Mouse (Mus musculus): ENCODE results near the gene Rfc5. TPM values are rescaled to one million over a fixed set of nuclear protein-coding genes. Genes with fewer than 3 reads are reported as not detected.
"Not testable (repeated sequence)": the region's sequence is repeated elsewhere in the genome, so short reads cannot be mapped to it uniquely, and the experiment has no call there.

Rfc5 gene
- polyA plus RNA-seq (2016; fragmentation: Nextera tagmentation; extraction: Ambion mirVana) = 127 and 151 TPM in 2 replicates

GRCm38 (mm10) chr5:117388877-117389276, at the start of gene Rfc5:
Gene Rfc5, minus strand, starts transcription at chr5:117389047.
- Histone ChIP-seq H3K27me3 (ENCODE audit: low read depth, poor library complexity, severe bottlenecking) (no peaks in the 10 kb centered on the region), H3K4me1 (peaks cover 22% of the 10 kb centered on the region), H3K36me3 (peaks cover 31% of the 10 kb centered on the region), H3K9me3 (replicated peaks) (peaks cover 24% of the 10 kb centered on the region), H3K27ac (replicated peaks) (peak within 1 kb of the TSS; percentile 98), H3K4me3 (peak within 1 kb of the TSS; percentile 85)
- peak; percentile 98 for DNase-seq (ENCODE audit: low spot score)
- WGBS = under 1% methylated on average over 44 of the region's 44 CpGs

- not testable (repeated sequence) for H3K27me3 ChIP-seq (ENCODE audit: low read depth, poor library complexity, severe bottlenecking); DNase-seq (ENCODE audit: low spot score); H3K9me3 ChIP-seq (replicated peaks); H3K4me1 ChIP-seq; H3K36me3 ChIP-seq; H3K4me3 ChIP-seq; H3K27ac ChIP-seq (replicated peaks)
- 93% methylated on average over 7 of the region's 7 CpGs for WGBS
Measured at GRCm38 (mm10) chr5:117433501-117433900, 44.7 kb upstream of the Rfc5 start.

GRCm38 (mm10) chr5:117417442-117417841, 28.6 kb upstream of the Rfc5 start:
- no peak for DNase-seq (ENCODE audit: low spot score)
- Histone ChIP-seq H3K9me3 (replicated peaks) (no peaks in the 10 kb centered on the region), H3K4me3 (no peak overlapping the region), H3K36me3 (no peaks in the 10 kb centered on the region), H3K27ac (replicated peaks) (no peak overlapping the region), H3K4me1 (peaks cover 29% of the 10 kb centered on the region), H3K27me3 (ENCODE audit: low read depth, poor library complexity, severe bottlenecking) (peaks cover 48% of the 10 kb centered on the region)
- WGBS = 80% methylated on average over 2 of the region's 2 CpGs

- Histone ChIP-seq H3K27ac (replicated peaks) (no peak overlapping the region), H3K4me3 (peak overlapping the region; percentile 88), H3K9me3 (replicated peaks) (no peaks in the 10 kb centered on the region), H3K27me3 (ENCODE audit: low read depth, poor library complexity, severe bottlenecking) (peaks cover 66% of the 10 kb centered on the region), H3K36me3 (no peaks in the 10 kb centered on the region), H3K4me1 (peaks cover 26% of the 10 kb centered on the region)
- no peak for DNase-seq (ENCODE audit: low spot score)
- 30% methylated on average over 19 of the region's 19 CpGs for WGBS
Measured at GRCm38 (mm10) chr5:117415011-117415912, 26.4 kb upstream of the Rfc5 start.

- DNase-seq (ENCODE audit: low spot score) = no peak
- 1% methylated on average over 10 of the region's 10 CpGs for WGBS
- Histone ChIP-seq H3K27ac (replicated peaks) (0 out of 2 replicates have a peak overlapping the region, but pooled peaks have one; percentile 91), H3K36me3 (no peaks in the 10 kb centered on the region), H3K27me3 (ENCODE audit: low read depth, poor library complexity, severe bottlenecking) (peaks cover 72% of the 10 kb centered on the region), H3K4me1 (peaks cover 26% of the 10 kb centered on the region), H3K9me3 (replicated peaks) (no peaks in the 10 kb centered on the region), H3K4me3 (peak overlapping the region; percentile 88)
Measured at GRCm38 (mm10) chr5:117414611-117415010, 25.8 kb upstream of the Rfc5 start.

- WGBS = under 1% methylated on average over 88 of the region's 89 CpGs
- peaks cover 26% of the 10 kb centered on the region for H3K4me1 ChIP-seq
- H3K4me3 ChIP-seq = peak within 1 kb of the TSS; percentile 88
- peak; percentile 84 for DNase-seq (ENCODE audit: low spot score)
- H3K27me3 ChIP-seq (ENCODE audit: low read depth, poor library complexity, severe bottlenecking) = peaks cover 76% of the 10 kb centered on the region
- peak within 1 kb of the TSS; percentile 91 for H3K27ac ChIP-seq (replicated peaks)
- no peaks in the 10 kb centered on the region for H3K9me3 ChIP-seq (replicated peaks)
- no peaks in the 10 kb centered on the region for H3K36me3 ChIP-seq
Measured at GRCm38 (mm10) chr5:117413507-117414501, 25.0 kb upstream of the Rfc5 start, which contains the start of gene Ksr2. Gene Ksr2, plus strand, starts transcription at chr5:117414000.

GRCm38 (mm10) chr5:117409369-117409768, 20.5 kb upstream of the Rfc5 start:
- Histone ChIP-seq H3K9me3 (replicated peaks) (no peaks in the 10 kb centered on the region), H3K27me3 (ENCODE audit: low read depth, poor library complexity, severe bottlenecking) (peaks cover 47% of the 10 kb centered on the region), H3K4me1 (peaks cover 16% of the 10 kb centered on the region), H3K27ac (replicated peaks) (no peak overlapping the region), H3K36me3 (no peaks in the 10 kb centered on the region), H3K4me3 (no peak overlapping the region)
- WGBS = 83% methylated on average over 6 of the region's 6 CpGs
- DNase-seq (ENCODE audit: low spot score) = no peak

GRCm38 (mm10) chr5:117408216-117408615, 19.4 kb upstream of the Rfc5 start:
- H3K9me3 ChIP-seq (replicated peaks) = no peaks in the 10 kb centered on the region
- WGBS = 76% methylated on average over 4 of the region's 4 CpGs

GRCm38 (mm10) chr5:117404671-117405070, 15.8 kb upstream of the Rfc5 start:
- H3K36me3 ChIP-seq; H3K4me3 ChIP-seq; H3K27me3 ChIP-seq (ENCODE audit: low read depth, poor library complexity, severe bottlenecking); DNase-seq (ENCODE audit: low spot score); H3K4me1 ChIP-seq; H3K9me3 ChIP-seq (replicated peaks); H3K27ac ChIP-seq (replicated peaks): not testable (repeated sequence)
- 84% methylated on average over 2 of the region's 2 CpGs for WGBS

More at GRCm38 (mm10) chr5:117408216-117408615, 19.4 kb upstream of the Rfc5 start:
- no peaks in the 10 kb centered on the region for H3K36me3 ChIP-seq
- H3K4me1 ChIP-seq = peaks cover 4% of the 10 kb centered on the region
- no peak overlapping the region for H3K4me3 ChIP-seq
- peaks cover 36% of the 10 kb centered on the region for H3K27me3 ChIP-seq (ENCODE audit: low read depth, poor library complexity, severe bottlenecking)
- peak; percentile 28 for DNase-seq (ENCODE audit: low spot score)
- H3K27ac ChIP-seq (replicated peaks) = no peak overlapping the region

- Histone ChIP-seq H3K4me1 (no peaks in the 10 kb centered on the region), H3K36me3 (no peaks in the 10 kb centered on the region), H3K27me3 (ENCODE audit: low read depth, poor library complexity, severe bottlenecking) (no peaks in the 10 kb centered on the region), H3K9me3 (replicated peaks) (0 out of 2 replicates have a peak, but pooled peaks cover 6% of the 10 kb centered on the region), H3K27ac (replicated peaks) (no peak overlapping the region), H3K4me3 (no peak overlapping the region)
- no peak for DNase-seq (ENCODE audit: low spot score)
- WGBS = 88% methylated on average over 8 of the region's 8 CpGs
Measured at GRCm38 (mm10) chr5:117403609-117404008, 14.8 kb upstream of the Rfc5 start.

- Histone ChIP-seq H3K4me3 (no peak overlapping the region), H3K27me3 (ENCODE audit: low read depth, poor library complexity, severe bottlenecking) (no peaks in the 10 kb centered on the region), H3K27ac (replicated peaks) (no peak overlapping the region), H3K4me1 (peaks cover 21% of the 10 kb centered on the region), H3K9me3 (replicated peaks) (0 out of 2 replicates have a peak, but pooled peaks cover 6% of the 10 kb centered on the region), H3K36me3 (no peaks in the 10 kb centered on the region)
- WGBS = 84% methylated on average over 9 of the region's 9 CpGs
- no peak for DNase-seq (ENCODE audit: low spot score)
Measured at GRCm38 (mm10) chr5:117399281-117399680, 10.4 kb upstream of the Rfc5 start.

- no peaks in the 10 kb centered on the region for H3K27me3 ChIP-seq (ENCODE audit: low read depth, poor library complexity, severe bottlenecking)
- H3K4me3 ChIP-seq = no peak overlapping the region
- H3K9me3 ChIP-seq (replicated peaks) = peaks cover 11% of the 10 kb centered on the region; the same call in 1 of the 2 replicates
- H3K4me1 ChIP-seq = peaks cover 21% of the 10 kb centered on the region
- no peaks in the 10 kb centered on the region for H3K36me3 ChIP-seq
- 37% methylated on average over 4 of the region's 5 CpGs for WGBS
- no peak for DNase-seq (ENCODE audit: low spot score)
- H3K27ac ChIP-seq (replicated peaks) = 0 out of 2 replicates have a peak overlapping the region, but pooled peaks have one; percentile 19
Measured at GRCm38 (mm10) chr5:117398007-117398550, 9.2 kb upstream of the Rfc5 start.

Data from midbrain, embryonic 10.5 days (tissue).